Mouse (Mus musculus): Measurements from ENCODE around the gene Traf3ip1.

Traf3ip1 gene

GRCm38 (mm10) chr1:91494457-91495140, at the start of gene Traf3ip1:
Gene Traf3ip1, plus strand, starts transcription at chr1:91494647.
- peak; percentile 87 to 89 for DNase-seq

DNA sequence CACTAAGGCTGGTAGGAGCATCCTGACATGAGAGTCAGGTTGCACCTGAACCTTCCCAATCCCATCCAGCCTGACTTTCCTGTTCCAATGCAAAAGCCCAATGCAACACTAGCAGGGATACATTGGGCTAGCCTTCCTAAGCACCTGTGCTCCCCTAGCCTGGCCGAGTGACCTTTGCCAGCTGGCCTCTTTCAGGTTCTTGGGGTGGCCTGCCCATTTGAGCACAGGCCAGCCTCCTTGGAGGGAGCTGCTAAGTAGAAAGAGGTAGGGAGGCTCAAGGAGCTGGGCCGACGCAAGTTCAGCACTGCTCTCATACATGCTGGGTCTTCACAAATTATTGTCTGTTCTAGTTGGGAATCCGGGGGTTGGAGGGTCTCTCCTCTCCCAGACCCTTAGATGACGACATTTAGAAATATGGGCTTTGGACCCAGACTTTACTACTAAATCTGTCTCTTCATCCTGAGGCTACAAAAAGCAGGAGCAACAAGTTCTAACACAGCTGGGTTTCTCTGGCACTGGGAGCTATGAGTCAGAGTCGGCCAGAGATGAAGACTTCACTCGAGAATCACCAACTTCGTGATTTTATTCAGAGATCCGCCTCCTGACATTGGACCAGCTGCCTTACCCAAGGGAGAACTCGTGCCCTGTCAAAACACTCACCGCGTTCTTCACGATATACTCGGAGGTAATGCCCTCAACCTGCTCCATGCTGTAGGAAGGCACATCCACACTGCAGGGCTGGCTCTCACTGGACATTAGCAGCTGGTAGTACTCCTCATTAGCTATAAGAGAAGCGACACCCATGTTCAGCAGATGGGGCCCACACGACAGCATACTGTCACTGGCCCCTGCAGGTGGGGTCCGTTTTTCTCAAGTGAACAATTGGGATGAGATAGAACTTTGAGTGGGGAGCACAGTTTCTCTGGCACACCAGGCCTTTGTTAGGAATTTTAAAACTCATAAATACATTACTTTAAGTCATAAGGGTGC, 49.3 kb upstream of the Traf3ip1 start:
- no peak for DNase-seq

- no peak for DNase-seq
Measured at GRCm38 (mm10) chr1:91446060-91446459, 48.4 kb upstream of the Traf3ip1 start.

DNA sequence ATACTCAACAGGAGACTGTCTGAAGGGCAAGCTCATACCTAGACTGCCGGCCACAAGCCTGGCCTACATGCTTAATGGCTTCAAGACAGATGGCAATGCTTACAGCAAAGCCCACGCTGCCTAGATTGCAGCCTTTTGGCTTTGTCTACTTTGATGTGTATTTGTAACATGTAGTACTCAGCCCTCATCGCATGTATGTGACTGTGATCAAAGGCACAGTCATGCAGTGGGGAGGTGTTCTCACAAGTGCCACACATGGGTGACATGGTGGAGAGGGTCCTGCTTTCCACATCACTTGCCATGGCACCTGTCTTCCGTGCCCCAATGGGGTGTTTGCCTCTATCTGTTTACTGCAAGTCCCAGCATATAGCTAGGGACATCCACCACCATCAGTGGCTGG, 47.9 kb upstream of the Traf3ip1 start:
- no peak for DNase-seq

DNA sequence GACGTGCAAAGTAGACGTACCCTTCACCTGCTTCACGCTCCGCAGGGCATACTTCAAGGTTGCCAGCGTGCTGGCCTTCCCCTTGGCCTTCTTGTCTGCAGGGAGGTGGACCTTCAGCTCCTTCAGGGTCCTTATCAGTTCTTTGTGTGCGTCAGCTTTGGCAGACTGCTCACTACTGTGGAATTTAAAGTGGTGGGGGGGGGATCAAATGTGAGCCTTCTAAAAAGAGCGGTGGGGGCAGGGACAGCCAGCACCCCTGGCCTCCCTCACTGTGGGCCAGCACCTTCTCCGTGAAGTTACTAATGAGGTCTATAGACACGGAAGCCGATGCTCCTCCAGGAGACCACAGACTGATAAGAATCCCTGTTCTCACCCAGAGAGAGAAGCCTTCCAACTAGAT, 45.8 kb upstream of the Traf3ip1 start:
- no peak for DNase-seq

- DNase-seq = no peak
Measured at GRCm38 (mm10) chr1:91450851-91451250, 43.6 kb upstream of the Traf3ip1 start.

DNA sequence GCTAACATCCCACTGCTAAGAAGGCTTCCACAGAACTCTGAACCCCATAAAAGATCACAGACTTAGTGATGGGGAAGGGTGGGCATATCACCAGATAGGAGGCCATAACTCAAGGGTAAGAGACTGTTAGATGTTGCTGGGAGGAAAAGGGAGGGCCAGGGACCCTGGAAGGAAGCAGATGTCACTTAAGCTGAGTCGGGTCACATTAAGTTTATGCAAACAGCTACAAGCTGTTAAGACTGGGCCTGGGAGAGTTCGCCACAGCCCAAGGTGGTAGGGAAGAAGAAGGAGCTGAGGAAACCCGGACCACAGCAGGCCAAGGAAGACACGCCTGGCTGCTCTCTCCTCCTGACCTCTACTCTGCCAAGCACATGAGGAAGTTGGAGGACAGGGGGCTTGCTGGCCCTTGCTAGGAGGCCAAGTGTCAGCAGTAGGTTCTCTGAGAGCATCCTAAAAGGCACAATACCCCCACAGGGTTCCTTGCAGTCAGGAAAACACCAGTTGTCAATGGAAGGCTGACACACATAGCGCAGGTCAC, 42.8 kb upstream of the Traf3ip1 start:
- DNase-seq = no peak

GRCm38 (mm10) chr1:91453932-91454331, 40.5 kb upstream of the Traf3ip1 start:
- no peak for DNase-seq

DNA sequence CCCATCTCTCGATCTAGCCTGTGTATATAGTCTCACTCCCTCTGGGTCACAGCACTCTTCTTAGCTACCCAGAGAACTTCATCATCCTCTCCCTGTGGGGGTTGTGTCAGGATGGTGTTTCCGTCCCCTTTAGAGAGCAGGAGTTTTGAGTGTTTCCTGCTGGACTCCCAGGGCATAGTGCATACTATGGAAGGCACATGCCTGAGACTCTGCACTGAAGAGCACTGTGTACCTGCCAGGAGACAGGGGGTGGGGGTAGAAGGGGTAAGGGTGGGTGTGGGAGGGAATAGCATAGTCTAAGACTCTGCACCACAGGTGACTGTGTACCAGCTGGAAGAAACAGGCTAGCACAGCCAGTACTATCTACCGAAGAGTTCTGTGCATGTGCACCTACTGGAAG, 40.1 kb upstream of the Traf3ip1 start:
- no peak for DNase-seq

DNA sequence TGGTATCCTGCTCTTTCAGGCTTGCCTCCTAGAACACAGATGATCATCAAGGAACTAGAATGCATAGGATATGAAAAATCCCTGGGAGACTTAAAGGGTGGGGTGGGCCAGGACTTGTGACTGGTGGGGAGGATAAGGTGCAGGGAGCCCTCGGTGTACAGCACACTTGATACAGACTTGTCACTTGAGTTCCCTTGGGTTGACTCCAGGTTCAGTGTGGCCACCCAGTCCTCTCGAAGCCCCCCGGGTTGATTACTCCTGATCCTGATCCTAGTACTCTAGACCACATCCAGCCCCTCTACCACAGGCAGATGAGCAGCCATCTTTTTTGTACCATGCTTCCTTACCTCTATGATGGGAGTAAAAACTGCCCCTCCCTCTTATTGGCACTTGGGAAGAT, 39.5 kb upstream of the Traf3ip1 start:
- DNase-seq = no peak

DNA sequence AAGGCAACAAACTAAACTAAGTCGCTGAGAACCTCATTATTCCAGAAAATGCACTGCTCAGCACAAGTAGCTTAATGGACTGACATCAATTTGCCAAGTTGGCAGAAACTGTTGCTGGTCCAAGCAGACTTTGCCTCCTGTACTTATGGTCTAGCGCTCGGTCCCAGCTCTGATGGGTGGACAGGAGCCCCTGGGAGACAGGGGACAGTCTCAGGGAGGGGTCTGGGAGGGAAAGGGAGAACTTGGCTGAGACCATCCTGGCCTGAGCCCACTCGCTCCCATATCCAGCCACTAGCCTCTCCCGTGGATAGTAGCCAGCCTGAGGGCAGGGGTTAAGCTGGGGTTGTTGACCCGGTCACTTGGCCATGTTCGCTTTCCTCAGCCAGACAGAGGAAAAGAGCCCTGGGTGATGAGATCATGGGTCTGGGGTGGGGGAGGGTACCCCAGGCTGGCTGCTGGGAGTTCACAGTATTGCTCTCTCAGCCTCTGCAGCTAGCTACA, 38.7 kb upstream of the Traf3ip1 start:
- no peak for DNase-seq

GRCm38 (mm10) chr1:91456301-91456801, 38.1 kb upstream of the Traf3ip1 start:
- DNase-seq = no peak

DNA sequence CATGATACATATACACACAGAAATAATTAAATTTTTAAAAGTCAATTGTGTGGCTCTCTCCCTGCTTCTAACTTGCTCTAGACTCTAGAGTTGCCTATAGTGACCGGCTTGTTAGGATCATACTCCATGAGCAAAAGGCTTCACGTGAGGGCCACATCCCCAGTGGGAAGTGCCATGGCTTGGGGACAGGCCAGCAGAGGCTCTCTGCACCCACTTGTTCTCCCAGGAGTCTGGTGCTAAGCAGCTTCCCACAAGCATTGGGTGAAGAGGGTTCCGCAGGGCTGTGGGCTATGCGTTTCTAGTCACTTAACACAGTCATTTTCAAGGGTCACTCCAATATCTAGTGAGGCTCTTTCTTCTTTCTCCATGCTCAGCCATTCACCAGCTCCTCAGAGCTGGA, 37.3 kb upstream of the Traf3ip1 start:
- DNase-seq = no peak

GRCm38 (mm10) chr1:91457698-91458097, 36.7 kb upstream of the Traf3ip1 start:
- no peak for DNase-seq

DNA sequence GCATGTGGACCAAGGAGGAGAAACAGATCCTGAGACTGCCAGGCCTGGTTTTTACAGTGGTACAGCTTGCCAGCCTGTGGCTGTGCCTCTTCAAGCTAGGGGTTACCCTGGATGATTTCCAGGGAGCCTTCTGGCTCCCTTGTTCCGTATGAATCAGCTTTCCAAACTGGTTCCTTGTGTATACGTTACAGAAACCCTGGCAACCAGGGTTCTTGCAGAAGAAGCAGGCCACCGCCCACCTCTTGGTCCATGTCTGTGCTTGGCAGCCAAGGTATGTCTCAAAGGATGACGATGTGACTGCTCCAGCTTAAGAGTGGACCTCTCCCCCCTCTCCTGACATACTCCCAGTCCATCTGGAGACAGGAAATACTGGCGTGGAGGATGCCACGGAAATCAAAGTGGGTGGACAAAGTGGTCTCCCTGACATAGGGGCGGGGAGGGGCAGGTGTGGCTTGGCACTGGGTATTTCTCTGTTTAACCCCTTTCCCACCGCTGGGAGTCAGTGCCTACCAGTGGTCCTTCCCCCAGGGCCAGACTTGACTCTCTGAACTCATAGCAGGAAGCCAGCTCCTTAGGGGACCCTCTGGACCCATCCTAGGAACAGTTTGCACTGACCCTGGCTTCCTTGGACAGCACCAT, 36.1 kb upstream of the Traf3ip1 start:
- peak in 1 of 2 experiments; percentile 32 for DNase-seq

DNA sequence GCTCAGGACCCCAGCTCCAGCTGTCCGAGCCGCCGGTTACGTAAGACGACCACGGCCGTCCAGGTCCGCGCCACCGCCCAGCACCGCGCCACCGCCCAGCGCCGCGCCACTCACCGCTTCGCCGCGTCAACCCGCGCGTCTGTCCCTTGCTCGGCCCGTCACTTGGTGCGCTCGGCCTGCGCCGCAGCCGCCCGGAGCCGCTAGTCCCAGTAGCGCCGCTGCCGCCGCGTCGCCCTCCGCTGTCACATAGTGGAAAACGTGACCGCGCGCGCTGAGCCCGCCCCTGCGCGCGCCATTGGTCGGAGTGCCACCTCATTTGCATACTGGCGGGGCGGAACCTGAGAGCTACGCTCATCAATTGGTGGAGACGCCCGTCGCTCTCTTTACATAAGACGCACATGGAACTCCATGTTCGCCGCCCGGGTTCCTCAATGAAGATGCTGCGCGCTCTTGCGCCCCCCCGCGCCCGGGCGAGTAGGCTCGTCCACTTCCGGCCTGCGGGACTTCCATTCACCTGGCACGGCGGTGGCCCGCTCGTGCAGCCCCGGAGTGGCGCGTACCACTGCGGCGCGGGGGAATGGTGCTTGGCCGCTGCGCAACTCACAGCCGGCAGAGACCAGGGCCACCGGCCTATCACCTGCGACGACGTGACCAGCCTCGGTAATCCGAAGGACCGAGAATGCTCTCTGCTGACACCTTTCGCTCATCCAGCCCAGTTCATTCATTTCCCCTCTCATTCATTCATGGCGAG, 35.2 kb upstream of the Traf3ip1 start, which contains the start of gene Per2:
Gene Per2, minus strand, starts transcription at position 266 of the 751 bp plus-strand sequence.
- DNase-seq = peak; percentile 98 to 99

- DNase-seq = no peak
Measured at GRCm38 (mm10) chr1:91460069-91460468, 34.4 kb upstream of the Traf3ip1 start.

DNA sequence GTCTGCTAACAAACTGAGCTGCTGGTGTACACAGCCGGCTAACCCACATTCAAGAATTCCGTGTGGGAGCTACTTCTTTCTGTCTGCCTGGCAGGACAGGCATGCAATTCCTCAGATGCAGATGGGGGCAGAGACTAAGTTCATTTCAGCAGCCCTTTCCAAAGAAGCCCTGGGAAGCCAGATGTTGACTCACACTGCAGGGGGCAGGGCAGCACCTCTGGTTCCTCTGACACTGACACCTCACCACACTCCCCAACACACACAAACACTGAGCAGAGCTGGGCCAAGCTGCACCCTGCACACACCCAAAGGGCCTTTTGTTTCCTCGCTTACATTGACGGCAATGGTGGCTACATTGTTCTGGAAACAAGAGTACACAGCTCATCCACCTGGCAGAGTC, 33.9 kb upstream of the Traf3ip1 start:
- DNase-seq = no peak

DNA sequence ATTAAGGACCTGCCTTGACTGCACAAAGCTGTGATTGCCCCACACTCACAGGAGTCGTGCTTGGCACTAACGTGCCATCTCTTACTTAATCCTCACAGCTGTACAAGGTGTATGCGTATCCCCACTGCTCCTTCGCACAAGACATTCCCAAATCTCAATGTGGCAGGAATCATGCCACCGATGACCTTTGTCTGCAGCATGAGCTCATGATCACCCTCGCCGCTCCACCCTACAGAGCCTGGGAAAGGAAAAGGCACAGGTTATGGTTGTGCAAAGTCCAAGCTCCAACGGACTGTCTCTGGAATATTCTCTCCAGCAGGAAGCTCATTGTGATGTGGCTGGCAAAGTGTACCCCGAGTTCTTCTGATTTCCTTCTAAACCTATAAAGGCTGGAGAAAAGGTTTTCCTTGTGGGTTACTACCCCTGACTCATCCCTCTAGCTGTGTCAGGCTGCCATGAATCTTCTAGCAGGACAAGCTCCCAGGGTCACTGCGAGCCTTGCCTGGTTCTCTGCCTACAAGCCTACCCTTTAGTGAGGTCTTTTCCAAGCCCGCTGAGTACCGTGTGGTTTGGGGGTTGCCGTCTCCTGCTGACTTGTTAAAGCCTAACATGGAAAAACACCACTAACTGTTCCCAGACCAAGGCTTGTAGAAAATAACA, 31.0 kb upstream of the Traf3ip1 start:
- DNase-seq = no peak

DNA sequence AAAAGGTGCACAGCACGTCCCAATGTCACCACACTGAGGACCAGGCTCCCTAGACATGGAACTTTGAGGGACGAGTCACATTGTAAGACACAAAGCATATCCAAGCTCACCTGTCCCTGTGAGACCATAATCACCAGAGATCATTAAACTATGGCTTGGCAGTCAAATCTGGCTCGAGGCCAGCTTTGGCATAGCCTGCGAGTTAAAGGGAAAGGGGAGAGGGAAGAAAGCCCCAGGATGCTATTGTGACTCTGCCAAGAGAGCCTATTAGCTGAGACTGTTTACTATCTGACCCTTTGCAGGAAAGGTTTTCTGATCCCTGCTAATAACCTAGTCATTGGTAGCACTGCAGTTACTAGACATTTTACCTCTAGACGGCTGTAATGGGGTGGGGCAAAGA, 30.0 kb upstream of the Traf3ip1 start:
- DNase-seq = no peak

- DNase-seq = no peak
Measured at GRCm38 (mm10) chr1:91465244-91465643, 29.2 kb upstream of the Traf3ip1 start.

Data from thymus, adult 18-20 months (tissue).